In genomic region chr19:4149764-4150461, GRCm38 (mm10) we compare ENCODE assay signal across 8 mouse cellular contexts. TPM values are rescaled to one million over a fixed set of nuclear protein-coding genes. Genes with fewer than 3 reads are reported as not detected.
A peak's percentile ranks its signal among the peaks of the same experiment; 100 is the strongest.
DNase-seq lines count a peak whose midpoint lies in the region; ATAC-seq and TF ChIP-seq lines count a peak whose summit lies in the region.

No protein-coding gene starts in this region.

- DNase-seq in heart, adult 9 months (ENCODE audit: low spot score in 2 of 2): no peak
- no peak for DNase-seq in spleen, postnatal 14 days (ENCODE audit: low spot score in 2 of 2)

- TF ChIP-seq CTCF in small intestine, adult 2 months (IDR thresholded peaks at IDR 0.05; ENCODE audit: extremely low read depth, insufficient read length, insufficient replicate concordance, low read depth, low read length): no peak

- WGBS in heart, embryonic 12.5 days: 92% methylated on average over 17 of the region's 17 CpGs
- WGBS in midbrain, embryonic 12.5 days: 93% methylated on average over 17 of the region's 17 CpGs
- WGBS in midbrain, embryonic 16.5 days: 94% methylated on average over 17 of the region's 17 CpGs
- WGBS in intestine, embryonic 16.5 days: 92% methylated on average over 17 of the region's 17 CpGs
- WGBS in small intestine, adult 2 months: 84% methylated on average over 17 of the region's 17 CpGs

- peak overlapping the region; percentile 88 for H3K4me2 ChIP-seq in heart, embryonic 12.5 days
- H3K4me2 ChIP-seq in midbrain, embryonic 12.5 days (replicated peaks): peak overlapping the region; percentile 86
- no peak overlapping the region for H3K4me2 ChIP-seq in midbrain, embryonic 16.5 days (ENCODE audit: low read length)
- peak overlapping the region; percentile 84 for H3K4me2 ChIP-seq in intestine, embryonic 16.5 days (ENCODE audit: low read depth, low read length)

- no peak overlapping the region for H3K27ac ChIP-seq in heart, embryonic 12.5 days (ENCODE audit: poor library complexity, severe bottlenecking)
- no peak overlapping the region for H3K27ac ChIP-seq in midbrain, embryonic 12.5 days (replicated peaks)
- H3K27ac ChIP-seq in midbrain, embryonic 16.5 days (ENCODE audit: low read length): no peak overlapping the region
- no peak overlapping the region for H3K27ac ChIP-seq in intestine, embryonic 16.5 days (ENCODE audit: low read length)
- peak overlapping the region; percentile 86 for H3K27ac ChIP-seq in small intestine, adult 2 months (ENCODE audit: insufficient read depth, low read depth, low read length)

- peaks cover 41% of the 10 kb centered on the region for H3K36me3 ChIP-seq in heart, embryonic 12.5 days
- H3K36me3 ChIP-seq in midbrain, embryonic 12.5 days: peaks cover 27% of the 10 kb centered on the region
- H3K36me3 ChIP-seq in midbrain, embryonic 16.5 days (ENCODE audit: control insufficient read depth, insufficient read depth, low read length): peaks cover 2% of the 10 kb centered on the region; the same call in 1 of the 2 replicates
- peaks cover 18% of the 10 kb centered on the region for H3K36me3 ChIP-seq in intestine, embryonic 16.5 days (ENCODE audit: control insufficient read depth, insufficient read depth, low read length)
- peaks cover 40% of the 10 kb centered on the region for H3K36me3 ChIP-seq in small intestine, adult 2 months (ENCODE audit: control insufficient read depth, insufficient read depth, low read length)

- no peak for TF ChIP-seq POLR2A in small intestine, adult 2 months (IDR thresholded peaks at IDR 0.05; ENCODE audit: low read depth, low read length)

- no peaks in the 10 kb centered on the region for H3K27me3 ChIP-seq in heart, embryonic 12.5 days (replicated peaks)
- H3K27me3 ChIP-seq in midbrain, embryonic 12.5 days: no peaks in the 10 kb centered on the region
- H3K27me3 ChIP-seq in midbrain, embryonic 16.5 days (ENCODE audit: control insufficient read depth, insufficient read depth, low read depth, low read length): no peaks in the 10 kb centered on the region
- no peaks in the 10 kb centered on the region for H3K27me3 ChIP-seq in intestine, embryonic 16.5 days (replicated peaks; ENCODE audit: control insufficient read depth, insufficient read depth, low read length)
- no peaks in the 10 kb centered on the region for H3K27me3 ChIP-seq in small intestine, adult 2 months (ENCODE audit: control insufficient read depth, insufficient read depth, low read length)

- H3K4me3 ChIP-seq in heart, embryonic 12.5 days: peak overlapping the region; percentile 97
- H3K4me3 ChIP-seq in midbrain, embryonic 12.5 days: no peak overlapping the region
- H3K4me3 ChIP-seq in midbrain, embryonic 16.5 days (ENCODE audit: low read depth, low read length): no peak overlapping the region
- H3K4me3 ChIP-seq in intestine, embryonic 16.5 days (ENCODE audit: low read length): peak overlapping the region; percentile 82; the same call in 1 of the 2 replicates
- peak overlapping the region; percentile 94 for H3K4me3 ChIP-seq in small intestine, adult 2 months (ENCODE audit: low read depth, low read length)

- H3K9ac ChIP-seq in heart, embryonic 12.5 days: peak overlapping the region; percentile 97
- peak overlapping the region; percentile 86 for H3K9ac ChIP-seq in midbrain, embryonic 12.5 days (replicated peaks)
- no peak overlapping the region for H3K9ac ChIP-seq in midbrain, embryonic 16.5 days (ENCODE audit: low read depth, low read length)
- peak overlapping the region; percentile 95 for H3K9ac ChIP-seq in intestine, embryonic 16.5 days (ENCODE audit: low read depth, low read length)

- H3K9me3 ChIP-seq in heart, embryonic 12.5 days (replicated peaks): 0 out of 2 replicates have a peak, but pooled peaks cover 5% of the 10 kb centered on the region
- no peaks in the 10 kb centered on the region for H3K9me3 ChIP-seq in midbrain, embryonic 12.5 days
- no peaks in the 10 kb centered on the region for H3K9me3 ChIP-seq in midbrain, embryonic 16.5 days (replicated peaks; ENCODE audit: control insufficient read depth, low read length, poor library complexity, severe bottlenecking)
- H3K9me3 ChIP-seq in intestine, embryonic 16.5 days (ENCODE audit: control insufficient read depth, low read length): no peaks in the 10 kb centered on the region

- no peak for ATAC-seq in heart, embryonic 12.5 days (ENCODE audit: insufficient number of reproducible peaks, low FRiP score)
- no peak for ATAC-seq in midbrain, embryonic 12.5 days (ENCODE audit: low FRiP score, low read depth)
- no peak for ATAC-seq in midbrain, embryonic 16.5 days
- no peak for ATAC-seq in intestine, embryonic 16.5 days
- no peak for ATAC-seq in CD4-positive, CD25-positive, alpha-beta regulatory T cell, adult 4 months

- peaks cover 55% of the 10 kb centered on the region for H3K4me1 ChIP-seq in heart, embryonic 12.5 days (replicated peaks)
- H3K4me1 ChIP-seq in midbrain, embryonic 12.5 days: peaks cover 22% of the 10 kb centered on the region
- peaks cover 15% of the 10 kb centered on the region for H3K4me1 ChIP-seq in midbrain, embryonic 16.5 days (ENCODE audit: control insufficient read depth, insufficient read depth, low read length)
- H3K4me1 ChIP-seq in intestine, embryonic 16.5 days (ENCODE audit: control insufficient read depth, insufficient read depth, low read length): peaks cover 22% of the 10 kb centered on the region
- H3K4me1 ChIP-seq in small intestine, adult 2 months (ENCODE audit: control insufficient read depth, insufficient read depth, insufficient read length, low read length): peaks cover 12% of the 10 kb centered on the region

RNA-seq across cellular contexts. Expression of gene Coro1b, which starts 1.5 kb away (rescaled TPM):
- polyA plus RNA-seq in heart, embryonic 12.5 days (2016; fragmentation: Nextera tagmentation; extraction: Ambion mirVana): 115 and 122 TPM in 2 replicates
- 121 and 133 TPM in 2 replicates for polyA plus RNA-seq in midbrain, embryonic 12.5 days (2016; fragmentation: Nextera tagmentation; extraction: Ambion mirVana)
- 102 and 119 TPM in 2 replicates for polyA plus RNA-seq in midbrain, embryonic 16.5 days (2015; fragmentation: Nextera tagmentation; extraction: Ambion mirVana)
- polyA plus RNA-seq in intestine, embryonic 16.5 days (2015; fragmentation: Nextera tagmentation; extraction: Ambion mirVana): 264 and 288 TPM in 2 replicates
- 264 and 493 TPM in 2 replicates for polyA plus RNA-seq in small intestine, adult 2 months (2012; rRNA removed)
- 100 to 1,000 TPM; 236 to 310 TPM for polyA plus RNA-seq in CD4-positive, CD25-positive, alpha-beta regulatory T cell, adult 4 months (2017; shearing (Covaris generic))

RNA-seq across cellular contexts. Expression of gene Ptprcap, which starts 3.5 kb away (rescaled TPM):
- polyA plus RNA-seq in heart, embryonic 12.5 days (2016; fragmentation: Nextera tagmentation; extraction: Ambion mirVana): 0.73 and 1.1 TPM in 2 replicates
- 0.42 and 0.71 TPM in 2 replicates for polyA plus RNA-seq in midbrain, embryonic 12.5 days (2016; fragmentation: Nextera tagmentation; extraction: Ambion mirVana)
- 0.28 TPM in 1 of 2 replicates, not detected in the other for polyA plus RNA-seq in midbrain, embryonic 16.5 days (2015; fragmentation: Nextera tagmentation; extraction: Ambion mirVana)
- polyA plus RNA-seq in intestine, embryonic 16.5 days (2015; fragmentation: Nextera tagmentation; extraction: Ambion mirVana): 5.8 and 6.7 TPM in 2 replicates
- polyA plus RNA-seq in small intestine, adult 2 months (2012; rRNA removed): 95.3 and 169 TPM in 2 replicates
- 100 to 1,000 TPM; 836 to 870 TPM for polyA plus RNA-seq in CD4-positive, CD25-positive, alpha-beta regulatory T cell, adult 4 months (2017; shearing (Covaris generic))

RNA-seq across cellular contexts. Expression of gene Cabp4, which starts 6.1 kb away (rescaled TPM):
- 0.13 TPM in 1 of 2 replicates, not detected in the other for polyA plus RNA-seq in heart, embryonic 12.5 days (2016; fragmentation: Nextera tagmentation; extraction: Ambion mirVana)
- 0.12 and 0.14 TPM in 2 replicates for polyA plus RNA-seq in midbrain, embryonic 12.5 days (2016; fragmentation: Nextera tagmentation; extraction: Ambion mirVana)
- polyA plus RNA-seq in midbrain, embryonic 16.5 days (2015; fragmentation: Nextera tagmentation; extraction: Ambion mirVana): 0.24 and 0.48 TPM in 2 replicates
- polyA plus RNA-seq in intestine, embryonic 16.5 days (2015; fragmentation: Nextera tagmentation; extraction: Ambion mirVana): 0.11 and 0.20 TPM in 2 replicates
- 0.25 and 0.42 TPM in 2 replicates for polyA plus RNA-seq in small intestine, adult 2 months (2012; rRNA removed)
- polyA plus RNA-seq in CD4-positive, CD25-positive, alpha-beta regulatory T cell, adult 4 months (2017; shearing (Covaris generic)): under 1 TPM; 0.79 to 0.92 TPM

RNA-seq across cellular contexts. Expression of gene Gpr152, which starts 10.3 kb away (rescaled TPM):
- polyA plus RNA-seq in heart, embryonic 12.5 days (2016; fragmentation: Nextera tagmentation; extraction: Ambion mirVana): not detected in 2 replicates
- polyA plus RNA-seq in midbrain, embryonic 12.5 days (2016; fragmentation: Nextera tagmentation; extraction: Ambion mirVana): not detected in 2 replicates
- 0.09 TPM in 1 of 2 replicates, not detected in the other for polyA plus RNA-seq in midbrain, embryonic 16.5 days (2015; fragmentation: Nextera tagmentation; extraction: Ambion mirVana)
- polyA plus RNA-seq in intestine, embryonic 16.5 days (2015; fragmentation: Nextera tagmentation; extraction: Ambion mirVana): 0.04 TPM in 1 of 2 replicates, not detected in the other
- 0.06 TPM in 1 of 2 replicates, not detected in the other for polyA plus RNA-seq in small intestine, adult 2 months (2012; rRNA removed)
- under 1 TPM in 1 of 2 experiments, not detected in 1; 0.29 TPM for polyA plus RNA-seq in CD4-positive, CD25-positive, alpha-beta regulatory T cell, adult 4 months (2017; shearing (Covaris generic))

RNA-seq across cellular contexts. Expression of gene Rps6kb2, which starts 13.2 kb away (rescaled TPM):
- polyA plus RNA-seq in heart, embryonic 12.5 days (2016; fragmentation: Nextera tagmentation; extraction: Ambion mirVana): 52.9 and 55.7 TPM in 2 replicates
- polyA plus RNA-seq in midbrain, embryonic 12.5 days (2016; fragmentation: Nextera tagmentation; extraction: Ambion mirVana): 62.8 and 63.3 TPM in 2 replicates
- polyA plus RNA-seq in midbrain, embryonic 16.5 days (2015; fragmentation: Nextera tagmentation; extraction: Ambion mirVana): 52.7 and 58.0 TPM in 2 replicates
- 43.9 and 49.7 TPM in 2 replicates for polyA plus RNA-seq in intestine, embryonic 16.5 days (2015; fragmentation: Nextera tagmentation; extraction: Ambion mirVana)
- 37.9 and 42.5 TPM in 2 replicates for polyA plus RNA-seq in small intestine, adult 2 months (2012; rRNA removed)
- polyA plus RNA-seq in CD4-positive, CD25-positive, alpha-beta regulatory T cell, adult 4 months (2017; shearing (Covaris generic)): 10 to 100 TPM; 31.7 to 39.0 TPM

Comparison
In these comparisons a context has a peak if more than half of its experiments do, and no peak if none do; other contexts are left out.
1. H3K4me3 ChIP-seq: peak in heart, embryonic 12.5 days (single experiment), intestine, embryonic 16.5 days (single experiment) and small intestine, adult 2 months (single experiment); none in midbrain, embryonic 12.5 days (single experiment) and midbrain, embryonic 16.5 days (single experiment).
2. RNA of gene Ptprcap, which starts 3.5 kb away (polyA plus RNA-seq): 836 to 870 TPM in CD4-positive, CD25-positive, alpha-beta regulatory T cell, adult 4 months and 95.3 to 169 TPM in small intestine, adult 2 months; 5.8 to 6.7 TPM in intestine, embryonic 16.5 days, 0.73 to 1.1 TPM in heart, embryonic 12.5 days, 0.42 to 0.71 TPM in midbrain, embryonic 12.5 days and 0.28 TPM in midbrain, embryonic 16.5 days; every median in the first group is over 10 times any median in the second.